Mouse (Mus musculus): ENCODE data around the gene Ctnna3. TPM values are rescaled to one million over a fixed set of nuclear protein-coding genes. Genes with fewer than 3 reads are reported as not detected.
A peak's percentile ranks its signal among the peaks of the same experiment; 100 is the strongest.

Ctnna3 gene
- total and polyA plus RNA-seq, 3 experiments: not detected

GRCm38 (mm10) chr10:63423591-63424474, 6.1 kb upstream of the Ctnna3 start:
- Histone ChIP-seq H3K9ac (ENCODE audit: control insufficient read depth, low read depth, low read length, poor library complexity, severe bottlenecking) (peak overlapping the region; percentile 34), H3K4me3 (ENCODE audit: control insufficient read depth in 1 of 2, insufficient read depth in 1 of 2, low read depth in 2 of 2, low read length in 2 of 2) (peak overlapping the region; percentile 33 to 39), H3K9me3 (replicated peaks; ENCODE audit: insufficient read depth, low read length) (no peaks in the 10 kb centered on the region), H3K27ac (ENCODE audit: control insufficient read depth, low read depth, low read length) (peak overlapping the region; percentile 29), H3K4me1 (ENCODE audit: control insufficient read depth in 1 of 2, insufficient read depth in 2 of 2, low read length in 2 of 2) (no peaks in the 10 kb centered on the region; a peak in 1 of 4 replicates), H3K36me3 (ENCODE audit: control insufficient read depth in 1 of 2, insufficient read depth in 2 of 2, low read length in 2 of 2) (no peaks in the 10 kb centered on the region), H3K79me2 (ENCODE audit: control insufficient read depth, insufficient read depth, low read length, poor library complexity) (no peaks in the 10 kb centered on the region), H3K27me3 (ENCODE audit: control insufficient read depth in 1 of 2, insufficient read depth in 2 of 2, low read length in 2 of 2) (no peaks in the 10 kb centered on the region)
- DNase-seq (ENCODE audit: low read depth, low spot score): peak; percentile 77
- TF ChIP-seq TBP (IDR thresholded peaks at IDR 0.05; ENCODE audit: low read depth, low read length): peak; percentile 97
- TF ChIP-seq BHLHE40 (IDR thresholded peaks at IDR 0.05; ENCODE audit: borderline replicate concordance, low read depth, low read length): no peak
- TF ChIP-seq SIN3A (IDR thresholded peaks at IDR 0.05; ENCODE audit: low read length): no peak
- TF ChIP-seq POLR2A (IDR thresholded peaks at IDR 0.05; ENCODE audit: control insufficient read depth in 1 of 2, insufficient read depth in 1 of 2, low read depth in 1 of 2, low read length in 2 of 2, poor library complexity in 1 of 2): no peak
- TF ChIP-seq NRF1 (IDR thresholded peaks at IDR 0.05; ENCODE audit: insufficient read depth, low read depth, low read length, poor library complexity, severe bottlenecking): no peak
- TF ChIP-seq RCOR1 (IDR thresholded peaks at IDR 0.05; ENCODE audit: low read depth, low read length): no peak
- peak; percentile 31; the same call in 1 of the 2 replicates for TF ChIP-seq ETS1 (IDR thresholded peaks at IDR 0.05; ENCODE audit: low read depth, low read length)
- no peak for TF ChIP-seq POLR2AphosphoS2 (IDR thresholded peaks at IDR 0.05; ENCODE audit: low read length)
- TF ChIP-seq ZNF384 (IDR thresholded peaks at IDR 0.05; ENCODE audit: low read depth, low read length): no peak
- TF ChIP-seq CTCF (IDR thresholded peaks at IDR 0.05 in 2 of 3, conservative IDR thresholded peaks at IDR 0.05 in 1 of 3; ENCODE audit: control insufficient read depth in 1 of 3, insufficient read depth in 1 of 3, low read depth in 2 of 3, low read length in 3 of 3, poor library complexity in 1 of 3, severe bottlenecking in 1 of 3): no peak
- no peak for TF ChIP-seq MYB (IDR thresholded peaks at IDR 0.05; ENCODE audit: low read depth, low read length)
- no peak for TF ChIP-seq ELF1 (IDR thresholded peaks at IDR 0.05; ENCODE audit: low read depth, low read length)
- TF ChIP-seq USF1 (IDR thresholded peaks at IDR 0.05; ENCODE audit: low read depth, low read length): 0 out of 2 replicates have a peak, but pooled peaks have one; percentile 2
- TF ChIP-seq USF2 (IDR thresholded peaks at IDR 0.05; ENCODE audit: borderline replicate concordance in 1 of 2, insufficient read depth in 1 of 2, low read depth in 1 of 2, low read length in 2 of 2): no peak
- no peak for TF ChIP-seq CHD1 (IDR thresholded peaks at IDR 0.05; ENCODE audit: low read depth, low read length)
- no peak for TF ChIP-seq KAT2A (conservative IDR thresholded peaks at IDR 0.05; ENCODE audit: low read depth, low read length)
- TF ChIP-seq SMC3 (IDR thresholded peaks at IDR 0.05; ENCODE audit: low read depth, low read length): no peak
- no peak for TF ChIP-seq CHD2 (IDR thresholded peaks at IDR 0.05; ENCODE audit: low read length)
- no peak for TF ChIP-seq POLR2AphosphoS5 (IDR thresholded peaks at IDR 0.05; ENCODE audit: borderline replicate concordance, low read depth, low read length)
- no peak for TF ChIP-seq MEF2A (IDR thresholded peaks at IDR 0.05; ENCODE audit: extremely low read depth, insufficient replicate concordance, low read depth, low read length, poor library complexity, severe bottlenecking)
- TF ChIP-seq GATA1 (IDR thresholded peaks at IDR 0.05; ENCODE audit: low read depth, low read length): peak; percentile 36; the same call in 1 of the 2 replicates
- no peak for TF ChIP-seq NELFE (IDR thresholded peaks at IDR 0.05; ENCODE audit: low read depth, low read length)
- no peak for TF ChIP-seq ZKSCAN1 (IDR thresholded peaks at IDR 0.05; ENCODE audit: low read depth, low read length)
- no peak for TF ChIP-seq MXI1 (IDR thresholded peaks at IDR 0.05; ENCODE audit: low read depth, low read length)
- TF ChIP-seq EP300 (IDR thresholded peaks at IDR 0.05; ENCODE audit: low read depth in 1 of 2, low read length in 2 of 2): peak; percentile 43 to 46; a peak in 2 of 4 replicates
- TF ChIP-seq MYC (IDR thresholded peaks at IDR 0.05; ENCODE audit: low read depth, low read length): no peak
- 0 out of 2 replicates have a peak, but pooled peaks have one; percentile 10 for TF ChIP-seq ZC3H11A (IDR thresholded peaks at IDR 0.05; ENCODE audit: low read depth, low read length)
- no peak for TF ChIP-seq UBTF (IDR thresholded peaks at IDR 0.05; ENCODE audit: borderline replicate concordance, insufficient read depth, low read depth, low read length)
- no peak for TF ChIP-seq MAZ (IDR thresholded peaks at IDR 0.05; ENCODE audit: low read depth, low read length)
- TF ChIP-seq MAX (IDR thresholded peaks at IDR 0.05; ENCODE audit: low read length): no peak; the same call in 1 of the 2 replicates
- peak; percentile 34; the same call in 1 of the 2 replicates for TF ChIP-seq TCF12 (IDR thresholded peaks at IDR 0.05; ENCODE audit: low read depth, low read length)
- TF ChIP-seq RAD21 (IDR thresholded peaks at IDR 0.05; ENCODE audit: low read depth, low read length): no peak
- no peak for TF ChIP-seq HCFC1 (IDR thresholded peaks at IDR 0.05; ENCODE audit: low read depth, low read length)
- no peak for TF ChIP-seq E2F4 (IDR thresholded peaks at IDR 0.05; ENCODE audit: borderline replicate concordance, low read depth, low read length)
- TF ChIP-seq TAL1 (IDR thresholded peaks at IDR 0.05; ENCODE audit: low read length): peak; percentile 51
